Mouse (Mus musculus): ENCODE measurements at regions not wholly inside any gene's neighbourhood (a gene's known extent, or its start where the extent isn't known, plus 50 kb on each side); places are given as distances from the start of the nearest gene placed in this dataset.
"Not testable (repeated sequence)": the region's sequence is repeated elsewhere in the genome, so short reads cannot be mapped to it uniquely, and the experiment has no call there.

DNA sequence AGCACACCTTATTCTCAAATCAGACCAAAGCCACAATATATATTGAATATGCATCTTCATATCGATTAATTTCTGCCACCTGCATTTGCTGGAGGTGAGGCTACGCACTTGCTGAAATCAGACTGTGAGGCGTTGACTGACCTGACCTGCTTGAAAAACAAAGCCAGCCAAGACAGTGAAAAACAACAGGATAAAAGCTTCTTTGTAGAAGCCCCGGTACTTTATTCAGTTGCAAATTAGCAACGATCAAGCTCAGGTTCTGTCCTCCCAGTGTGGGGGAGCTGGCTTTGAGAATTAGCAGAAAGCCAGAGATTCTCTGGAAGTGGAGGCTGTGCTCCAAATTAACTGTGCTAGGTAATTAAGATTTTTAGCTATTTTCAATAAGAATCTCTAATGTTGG, 100.6 kb downstream of the Vmn2r79 start:
- Histone ChIP-seq H3K36me3 (ENCODE audit: control insufficient read depth, insufficient read depth, low read length, poor library complexity, severe bottlenecking) (peaks cover 4% of the 10 kb centered on the region; the same call in 1 of the 2 replicates), H3K27ac (ENCODE audit: insufficient read depth, low read depth, low read length, poor library complexity, severe bottlenecking) (peak overlapping the region; percentile 86; the same call in 1 of the 2 replicates), H3K9me3 (ENCODE audit: control insufficient read depth, insufficient read depth, low read depth, low read length) (no peaks in the 10 kb centered on the region; the same call in 1 of the 2 replicates), H3K4me1 (ENCODE audit: control insufficient read depth in 2 of 2, insufficient read depth in 2 of 2, low read length in 2 of 2, poor library complexity in 1 of 2) (0 out of 4 replicates have a peak, but pooled peaks cover 0 to 2% of the 10 kb centered on the region in 2 experiments), H3K4me3 (ENCODE audit: insufficient read depth in 1 of 2, low read depth in 1 of 2, low read length in 2 of 2, poor library complexity in 1 of 2, severe bottlenecking in 1 of 2) (peak overlapping the region in 1 of 2 experiments; percentile 9; a peak in 1 of 4 replicates), H3K9ac (ENCODE audit: insufficient read depth, low read depth, low read length, poor library complexity, severe bottlenecking) (no peak overlapping the region)
- TF ChIP-seq ZC3H11A (IDR thresholded peaks at IDR 0.05; ENCODE audit: borderline replicate concordance, low read depth, low read length) (no peak), ZNF384 (IDR thresholded peaks at IDR 0.05; ENCODE audit: low read depth, low read length) (no peak), MAFK (IDR thresholded peaks at IDR 0.05; ENCODE audit: insufficient read depth, low read depth, low read length) (0 out of 2 replicates have a peak, but pooled peaks have one; percentile 8), CHD2 (IDR thresholded peaks at IDR 0.05; ENCODE audit: low read depth, low read length) (no peak), HCFC1 (IDR thresholded peaks at IDR 0.05; ENCODE audit: borderline replicate concordance, insufficient read depth, low read length) (no peak)
- peak; percentile 49 for DNase-seq (ENCODE audit: low read depth, low spot score)
- in situ Hi-C loops (cut with MboI; ENCODE audit: low sequenced_read_pairs in 2 of 2, unreplicated experiment in 2 of 2), result no loop called here

DNA sequence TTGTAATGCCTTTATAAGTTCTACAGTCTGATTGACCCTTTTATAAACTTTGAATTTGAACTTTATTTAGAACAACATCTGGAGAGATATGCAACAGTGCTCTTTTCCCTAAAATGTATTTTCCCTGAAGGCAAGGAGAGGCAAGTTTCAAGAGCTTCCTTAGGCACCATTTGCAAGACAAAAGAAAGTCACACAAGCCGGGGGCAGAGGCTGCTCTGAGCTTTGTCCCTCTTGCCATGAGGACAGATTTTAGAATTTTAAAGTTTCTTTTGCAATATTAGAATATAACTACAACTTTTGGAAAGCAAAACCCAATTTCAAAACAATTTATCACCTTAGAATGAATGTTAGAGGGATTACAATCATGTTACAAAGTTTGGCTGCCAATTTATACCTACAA, 103.7 kb downstream of the Vmn2r79 start:
- not testable (repeated sequence) for H3K9me3 ChIP-seq (ENCODE audit: control insufficient read depth, insufficient read depth, low read depth, low read length); H3K27ac ChIP-seq (ENCODE audit: insufficient read depth, low read depth, low read length, poor library complexity, severe bottlenecking); H3K4me3 ChIP-seq (ENCODE audit: insufficient read depth in 1 of 2, low read depth in 1 of 2, low read length in 2 of 2, poor library complexity in 1 of 2, severe bottlenecking in 1 of 2); DNase-seq (ENCODE audit: low read depth, low spot score); H3K4me1 ChIP-seq (ENCODE audit: control insufficient read depth in 2 of 2, insufficient read depth in 2 of 2, low read length in 2 of 2, poor library complexity in 1 of 2); H3K36me3 ChIP-seq (ENCODE audit: control insufficient read depth, insufficient read depth, low read length, poor library complexity, severe bottlenecking); H3K9ac ChIP-seq (ENCODE audit: insufficient read depth, low read depth, low read length, poor library complexity, severe bottlenecking)
- in situ Hi-C loops (cut with MboI; ENCODE audit: low sequenced_read_pairs in 2 of 2, unreplicated experiment in 2 of 2), result loop anchor here in 1 of 2 experiments (25.0 kb wide), 1 partner anchor 188 kb away; no protein-coding TSS in a partner anchor

DNA sequence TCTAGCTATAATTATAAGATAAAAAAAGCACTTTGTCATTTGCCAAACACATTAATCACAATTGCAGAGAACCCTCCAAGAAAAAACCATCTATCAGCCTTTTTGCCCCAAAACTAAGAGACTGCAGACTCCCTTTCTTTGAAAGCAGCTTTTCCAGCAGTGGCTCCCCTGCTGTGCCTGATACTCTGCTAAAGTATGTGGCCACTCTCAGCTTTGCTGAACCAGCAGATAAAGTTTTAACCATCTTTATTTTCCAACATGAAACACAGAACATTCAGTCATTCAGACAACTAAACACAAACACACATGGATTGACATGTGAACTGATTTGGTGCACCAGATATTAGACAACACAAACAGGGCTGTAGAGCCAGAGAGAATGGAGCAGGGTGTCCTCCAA, 104.5 kb downstream of the Vmn2r79 start:
- H3K9me3 ChIP-seq (ENCODE audit: control insufficient read depth, insufficient read depth, low read depth, low read length); H3K9ac ChIP-seq (ENCODE audit: insufficient read depth, low read depth, low read length, poor library complexity, severe bottlenecking); H3K27ac ChIP-seq (ENCODE audit: insufficient read depth, low read depth, low read length, poor library complexity, severe bottlenecking); DNase-seq (ENCODE audit: low read depth, low spot score); H3K36me3 ChIP-seq (ENCODE audit: control insufficient read depth, insufficient read depth, low read length, poor library complexity, severe bottlenecking); H3K4me1 ChIP-seq (ENCODE audit: control insufficient read depth in 2 of 2, insufficient read depth in 2 of 2, low read length in 2 of 2, poor library complexity in 1 of 2): not testable (repeated sequence)
- peak; percentile 60; the same call in 1 of the 2 replicates for TF ChIP-seq MAFK (IDR thresholded peaks at IDR 0.05; ENCODE audit: insufficient read depth, low read depth, low read length)
- in situ Hi-C loops (cut with MboI; ENCODE audit: low sequenced_read_pairs in 2 of 2, unreplicated experiment in 2 of 2), result loop anchor here in 1 of 2 experiments (25.0 kb wide), 1 partner anchor 187 kb away; no protein-coding TSS in a partner anchor
- H3K4me3 ChIP-seq (ENCODE audit: insufficient read depth in 1 of 2, low read depth in 1 of 2, low read length in 2 of 2, poor library complexity in 1 of 2, severe bottlenecking in 1 of 2), result peak overlapping the region in 1 of 2 experiments; percentile 20; a peak in 2 of 4 replicates

DNA sequence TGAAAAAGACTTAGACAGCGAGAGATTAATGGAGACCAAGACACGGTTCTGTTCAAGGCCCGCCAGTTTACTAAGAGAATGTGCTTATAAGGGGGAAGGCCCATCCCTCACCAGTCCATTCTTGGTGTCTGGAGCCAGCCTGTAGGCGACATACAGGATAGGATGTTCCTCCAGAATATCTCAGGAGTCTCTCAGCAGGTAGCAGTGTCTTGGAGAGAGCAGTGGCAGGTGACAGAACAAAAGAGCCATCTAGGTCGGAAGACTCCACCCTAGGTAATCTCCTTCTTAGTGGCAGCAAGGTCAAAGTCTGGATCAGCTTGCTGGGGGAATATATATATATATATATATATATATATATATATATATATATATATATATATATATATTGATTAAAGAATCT, 105.4 kb downstream of the Vmn2r79 start:
- not testable (repeated sequence) for DNase-seq (ENCODE audit: low read depth, low spot score); H3K4me1 ChIP-seq (ENCODE audit: control insufficient read depth in 2 of 2, insufficient read depth in 2 of 2, low read length in 2 of 2, poor library complexity in 1 of 2); H3K9me3 ChIP-seq (ENCODE audit: control insufficient read depth, insufficient read depth, low read depth, low read length)

DNA sequence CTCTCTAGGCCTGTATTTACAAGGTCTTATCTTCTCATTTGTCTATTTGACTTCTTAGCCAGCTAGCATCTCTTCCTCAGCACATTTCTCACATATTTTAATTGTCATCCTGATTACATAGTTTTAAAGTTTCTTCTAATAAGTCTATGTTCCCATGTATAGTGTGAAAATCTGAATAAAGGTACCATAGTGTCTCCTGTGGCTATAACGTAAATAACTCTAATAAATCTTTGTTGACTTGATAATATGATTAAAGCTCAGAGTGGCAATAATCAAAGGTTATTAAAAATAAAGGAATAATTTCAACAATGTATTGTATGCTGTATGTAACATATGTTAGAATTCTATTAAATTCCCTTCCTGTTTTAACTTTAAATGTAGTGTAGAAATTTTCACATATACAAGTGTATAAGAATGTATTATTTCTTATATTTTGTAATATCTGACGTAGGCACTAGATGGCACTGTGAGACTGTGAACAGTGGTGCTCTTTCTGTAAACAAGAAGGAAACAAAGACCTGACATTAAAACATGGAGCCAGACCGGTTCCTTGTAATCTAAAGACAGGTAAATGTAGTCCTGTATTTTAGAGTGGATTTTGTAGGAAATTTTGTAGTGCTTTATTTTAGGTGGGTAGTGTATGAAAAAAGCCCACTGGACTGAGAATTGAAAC, 114.5 kb downstream of the Vmn2r79 start:
- Histone ChIP-seq H3K4me3 (ENCODE audit: insufficient read depth in 1 of 2, low read depth in 1 of 2, low read length in 2 of 2, poor library complexity in 1 of 2, severe bottlenecking in 1 of 2) (no peak overlapping the region), H3K9me3 (ENCODE audit: control insufficient read depth, insufficient read depth, low read depth, low read length) (no peaks in the 10 kb centered on the region), H3K36me3 (ENCODE audit: control insufficient read depth, insufficient read depth, low read length, poor library complexity, severe bottlenecking) (no peaks in the 10 kb centered on the region), H3K9ac (ENCODE audit: insufficient read depth, low read depth, low read length, poor library complexity, severe bottlenecking) (no peak overlapping the region), H3K27ac (ENCODE audit: insufficient read depth, low read depth, low read length, poor library complexity, severe bottlenecking) (no peak overlapping the region), H3K4me1 (ENCODE audit: control insufficient read depth in 2 of 2, insufficient read depth in 2 of 2, low read length in 2 of 2, poor library complexity in 1 of 2) (no peaks in the 10 kb centered on the region)
- TF ChIP-seq MAFK (IDR thresholded peaks at IDR 0.05; ENCODE audit: insufficient read depth, low read depth, low read length) (no peak), ZC3H11A (IDR thresholded peaks at IDR 0.05; ENCODE audit: borderline replicate concordance, low read depth, low read length) (peak; percentile 78)
- DNase-seq (ENCODE audit: low read depth, low spot score), result peak; percentile 39
- in situ Hi-C loops (cut with MboI; ENCODE audit: low sequenced_read_pairs in 2 of 2, unreplicated experiment in 2 of 2), result loop anchor here in 1 of 2 experiments (25.0 kb wide), 1 partner anchor 177 kb away; no protein-coding TSS in a partner anchor

More for the DNA sequence above, 105.4 kb downstream of the Vmn2r79 start:
- H3K27ac ChIP-seq (ENCODE audit: insufficient read depth, low read depth, low read length, poor library complexity, severe bottlenecking), result peak overlapping the region; percentile 63
- H3K9ac ChIP-seq (ENCODE audit: insufficient read depth, low read depth, low read length, poor library complexity, severe bottlenecking), result peak overlapping the region; percentile 44; the same call in 1 of the 2 replicates
- not testable (repeated sequence) for H3K36me3 ChIP-seq (ENCODE audit: control insufficient read depth, insufficient read depth, low read length, poor library complexity, severe bottlenecking)
- H3K4me3 ChIP-seq (ENCODE audit: insufficient read depth in 1 of 2, low read depth in 1 of 2, low read length in 2 of 2, poor library complexity in 1 of 2, severe bottlenecking in 1 of 2), result peak overlapping the region; percentile 2 to 20
- in situ Hi-C loops (cut with MboI; ENCODE audit: low sequenced_read_pairs in 2 of 2, unreplicated experiment in 2 of 2), result loop anchor here in 1 of 2 experiments (25.0 kb wide), 1 partner anchor 186 kb away; no protein-coding TSS in a partner anchor
